Mouse (Mus musculus): Measurements from ENCODE around the gene Ets1. TPM values are rescaled to one million over a fixed set of nuclear protein-coding genes. Genes with fewer than 3 reads are reported as not detected.

The Ets1 gene
- polyA plus RNA-seq, 1 experiment from 2014 or later = 50.2 TPM

DNA sequence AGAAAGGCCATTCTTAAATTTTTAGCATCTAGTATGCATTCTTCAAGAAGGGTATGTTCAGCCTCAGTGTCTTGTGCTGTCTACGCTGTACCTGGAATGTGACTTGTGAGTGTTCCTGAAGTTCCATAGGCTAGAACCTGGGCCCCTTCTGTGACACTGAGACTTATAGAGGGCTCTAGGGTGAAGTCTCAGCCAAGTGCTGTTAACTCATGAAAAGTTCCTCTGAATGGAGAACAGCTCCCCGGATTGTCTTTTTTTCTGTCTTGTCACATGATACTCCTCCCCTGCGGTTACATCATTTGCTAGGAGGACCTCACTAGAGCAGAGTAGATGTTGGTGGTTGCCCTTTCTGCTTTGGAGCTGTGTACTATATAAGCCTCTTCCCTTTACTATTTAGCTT lies 40.5 kb downstream of the Ets1 start:
- H3K4me1 ChIP-seq = peaks cover 50% of the 10 kb centered on the region
- H3K36me3 ChIP-seq = no peaks in the 10 kb centered on the region
- peak overlapping the region; percentile 64; the same call in 1 of the 2 replicates for H3K27ac ChIP-seq
- no peaks in the 10 kb centered on the region for H3K9me3 ChIP-seq
- H3K4me3 ChIP-seq = no peak overlapping the region
- 6% methylated on average over 3 of the region's 3 CpGs for WGBS
- H3K27me3 ChIP-seq (ENCODE audit: insufficient read depth, poor library complexity, severe bottlenecking) = peaks cover 9% of the 10 kb centered on the region
- DNase-seq (ENCODE audit: low spot score) = no peak

- H3K9me3 ChIP-seq = no peaks in the 10 kb centered on the region
- H3K27ac ChIP-seq = no peak overlapping the region
- H3K4me1 ChIP-seq = peaks cover 39% of the 10 kb centered on the region
- WGBS = 78% methylated on average over 6 of the region's 6 CpGs
- peaks cover 9% of the 10 kb centered on the region for H3K27me3 ChIP-seq (ENCODE audit: insufficient read depth, poor library complexity, severe bottlenecking)
- no peaks in the 10 kb centered on the region for H3K36me3 ChIP-seq
- DNase-seq (ENCODE audit: low spot score) = no peak
- no peak overlapping the region for H3K4me3 ChIP-seq
These were observed 41.6 kb downstream of the Ets1 start for GRCm38 (mm10) chr9:32677646-32678045.

DNA sequence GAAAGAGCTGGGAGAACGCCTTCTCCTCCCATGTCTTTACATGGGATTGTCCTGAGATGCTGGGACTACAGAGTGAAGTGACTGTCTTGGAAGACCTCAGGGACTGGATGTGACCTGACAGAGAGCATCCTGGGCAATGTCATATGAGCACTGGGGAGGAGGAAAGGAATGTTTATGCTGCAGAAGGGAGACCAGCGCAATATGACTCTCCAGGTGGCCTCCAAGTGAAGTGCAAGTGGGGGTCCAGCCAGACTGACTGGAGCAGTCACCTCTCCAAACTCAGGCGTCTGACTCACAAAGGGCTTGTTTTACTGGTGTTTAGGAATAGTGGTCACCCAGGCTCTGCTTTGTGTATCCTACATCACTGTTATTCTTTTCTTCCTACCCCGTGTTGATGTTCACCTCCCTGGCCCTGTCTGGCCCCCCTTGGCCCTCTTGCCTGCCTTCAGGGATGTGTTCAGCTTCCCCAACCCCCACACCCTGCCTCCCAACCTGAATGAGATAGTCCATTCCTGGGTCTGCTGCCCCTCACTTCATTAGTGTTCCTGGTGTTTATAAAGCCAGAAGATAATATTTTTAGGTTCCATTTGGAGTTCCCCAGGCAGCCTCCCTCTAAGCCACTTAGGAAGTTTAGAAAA lies 42.2 kb downstream of the Ets1 start:
- H3K9me3 ChIP-seq = no peaks in the 10 kb centered on the region
- no peak overlapping the region for H3K4me3 ChIP-seq
- WGBS = 49% methylated on average over 4 of the region's 4 CpGs
- H3K4me1 ChIP-seq = peaks cover 33% of the 10 kb centered on the region
- peaks cover 9% of the 10 kb centered on the region for H3K27me3 ChIP-seq (ENCODE audit: insufficient read depth, poor library complexity, severe bottlenecking)
- no peak for DNase-seq (ENCODE audit: low spot score)
- no peak overlapping the region; the same call in 1 of the 2 replicates for H3K27ac ChIP-seq
- H3K36me3 ChIP-seq = no peaks in the 10 kb centered on the region

DNA sequence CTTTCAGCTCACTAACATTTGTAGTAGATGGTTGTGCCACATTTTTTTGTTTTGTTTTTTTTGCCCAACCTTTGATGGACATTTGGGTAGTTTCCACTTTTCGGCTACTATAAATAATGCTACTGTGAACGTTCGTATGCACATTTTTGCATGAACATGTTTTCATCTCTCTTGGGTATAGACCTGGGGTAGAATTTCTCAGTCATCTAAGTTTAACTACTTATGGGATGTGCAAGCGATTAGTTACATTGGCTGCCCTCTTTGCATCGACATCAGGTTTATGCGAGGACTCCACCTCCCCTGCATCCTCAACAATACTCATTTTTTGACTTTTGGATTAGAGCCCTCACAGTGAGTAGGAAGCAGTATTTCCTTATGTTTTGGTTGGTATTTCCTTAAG lies 43.5 kb downstream of the Ets1 start:
- Histone ChIP-seq H3K9me3 (no peaks in the 10 kb centered on the region), H3K36me3 (no peaks in the 10 kb centered on the region), H3K27ac (no peak overlapping the region), H3K4me1 (peaks cover 26% of the 10 kb centered on the region), H3K27me3 (ENCODE audit: insufficient read depth, poor library complexity, severe bottlenecking) (peaks cover 10% of the 10 kb centered on the region), H3K4me3 (no peak overlapping the region)
- no peak for DNase-seq (ENCODE audit: low spot score)
- 84% methylated on average over 6 of the region's 6 CpGs for WGBS

DNA sequence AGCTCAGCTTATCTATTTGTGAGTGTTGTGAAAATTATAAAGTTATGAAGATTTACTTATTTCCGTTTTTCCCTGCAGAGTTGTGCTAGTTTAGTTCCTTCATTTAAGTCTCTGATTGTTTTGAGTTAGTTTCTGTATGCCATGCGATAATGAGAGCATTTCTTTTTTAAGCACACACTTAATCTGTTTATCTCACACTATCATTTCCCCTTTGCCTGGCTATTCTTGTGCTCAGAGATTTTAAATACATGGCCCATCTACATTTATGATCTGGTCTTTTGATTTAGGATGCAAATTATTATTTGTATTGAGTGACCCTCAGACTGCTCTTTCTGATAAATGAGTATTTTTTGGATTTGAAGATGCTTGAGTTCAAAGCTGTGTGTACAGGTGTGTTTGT lies 44.2 kb downstream of the Ets1 start:
- DNase-seq (ENCODE audit: low spot score) = no peak
- 68% methylated on average over 2 of the region's 2 CpGs for WGBS
- H3K27ac ChIP-seq = no peak overlapping the region
- no peaks in the 10 kb centered on the region for H3K36me3 ChIP-seq
- no peak overlapping the region for H3K4me3 ChIP-seq
- peaks cover 21% of the 10 kb centered on the region for H3K4me1 ChIP-seq
- no peaks in the 10 kb centered on the region for H3K9me3 ChIP-seq
- peaks cover 15% of the 10 kb centered on the region for H3K27me3 ChIP-seq (ENCODE audit: insufficient read depth, poor library complexity, severe bottlenecking)

- Histone ChIP-seq H3K27ac (no peak overlapping the region), H3K36me3 (no peaks in the 10 kb centered on the region), H3K9me3 (no peaks in the 10 kb centered on the region), H3K27me3 (ENCODE audit: insufficient read depth, poor library complexity, severe bottlenecking) (peaks cover 54% of the 10 kb centered on the region), H3K4me3 (no peak overlapping the region), H3K4me1 (no peaks in the 10 kb centered on the region)
- WGBS = 42% methylated on average over 8 of the region's 8 CpGs
- DNase-seq (ENCODE audit: low spot score) = no peak
These were observed 50.0 kb downstream of the Ets1 start for GRCm38 (mm10) chr9:32685793-32686558.

- no peak for DNase-seq (ENCODE audit: low spot score)
- no peaks in the 10 kb centered on the region for H3K36me3 ChIP-seq
- no peaks in the 10 kb centered on the region for H3K9me3 ChIP-seq
- no peaks in the 10 kb centered on the region for H3K4me1 ChIP-seq
- H3K27ac ChIP-seq = no peak overlapping the region
- WGBS = 75% methylated on average over 2 of the region's 2 CpGs
- H3K4me3 ChIP-seq = no peak overlapping the region
- peaks cover 67% of the 10 kb centered on the region for H3K27me3 ChIP-seq (ENCODE audit: insufficient read depth, poor library complexity, severe bottlenecking)
These were observed 52.3 kb downstream of the Ets1 start for GRCm38 (mm10) chr9:32688351-32688750.

DNA sequence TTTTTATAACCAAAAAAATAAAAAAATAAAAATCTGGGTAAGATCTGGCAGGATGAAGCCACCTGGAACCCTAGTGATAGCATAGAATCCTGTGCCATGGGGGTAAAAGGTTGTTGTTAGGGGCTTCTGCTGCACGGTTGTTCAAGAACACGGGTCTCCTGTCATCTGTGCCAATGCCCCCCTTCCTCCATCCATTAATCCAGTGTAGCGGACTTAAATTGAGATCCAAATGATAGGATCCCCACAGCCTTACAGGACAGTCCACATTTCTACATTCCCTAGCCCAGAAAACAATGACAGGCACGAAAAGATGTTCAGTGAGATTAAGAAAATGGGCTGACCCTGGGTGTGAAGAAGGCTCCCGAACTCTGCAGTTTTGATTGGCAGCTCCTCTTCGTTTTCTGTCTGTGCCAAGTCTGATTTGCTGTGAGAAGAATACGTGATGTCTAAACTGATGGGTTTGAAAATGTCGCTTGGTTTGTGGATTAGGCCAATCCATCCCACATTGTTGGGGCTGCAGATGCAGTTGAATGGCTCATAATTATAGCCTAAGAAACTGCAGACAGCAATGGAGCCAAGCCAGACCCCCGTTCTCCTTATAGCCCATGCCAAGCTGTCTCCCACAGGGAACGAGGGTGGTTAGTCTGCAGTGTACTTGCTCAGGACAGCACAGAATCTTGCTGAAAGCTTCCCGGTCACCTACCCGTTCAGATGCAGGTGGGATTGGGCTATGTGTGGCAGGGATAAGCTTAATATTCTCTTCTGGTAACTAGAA lies 55.3 kb downstream of the Ets1 start:
- H3K27ac ChIP-seq = no peak overlapping the region
- peak; percentile 59 for DNase-seq (ENCODE audit: low spot score)
- H3K4me1 ChIP-seq = peaks cover 12% of the 10 kb centered on the region
- 77% methylated on average over 12 of the region's 12 CpGs for WGBS
- H3K9me3 ChIP-seq = no peaks in the 10 kb centered on the region
- H3K36me3 ChIP-seq = no peaks in the 10 kb centered on the region
- no peak overlapping the region for H3K4me3 ChIP-seq
- H3K27me3 ChIP-seq (ENCODE audit: insufficient read depth, poor library complexity, severe bottlenecking) = peaks cover 59% of the 10 kb centered on the region; the same call in 1 of the 2 replicates

DNA sequence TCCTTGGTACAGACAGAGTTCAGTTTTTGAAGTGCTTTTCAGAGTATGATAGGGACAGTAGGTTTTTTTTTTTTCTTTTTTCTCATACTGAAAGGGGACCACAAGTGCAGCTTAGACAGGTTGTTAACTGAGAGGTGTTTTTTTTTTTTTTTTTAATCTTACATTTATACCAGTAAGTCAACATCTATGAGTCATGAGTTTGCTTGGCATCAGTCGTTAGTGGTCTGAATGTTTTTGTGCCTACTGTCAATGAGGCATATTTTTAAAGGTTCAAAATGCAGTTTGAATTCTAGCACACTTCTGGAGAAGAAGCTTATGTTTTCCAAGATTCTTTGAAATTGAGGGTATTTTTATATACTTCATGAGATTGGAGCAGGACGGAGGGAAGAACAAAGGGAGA lies 56.9 kb downstream of the Ets1 start:
- Histone ChIP-seq H3K4me1 (peaks cover 23% of the 10 kb centered on the region), H3K36me3 (no peaks in the 10 kb centered on the region), H3K27me3 (ENCODE audit: insufficient read depth, poor library complexity, severe bottlenecking) (peaks cover 44% of the 10 kb centered on the region; the same call in 1 of the 2 replicates), H3K27ac (no peak overlapping the region), H3K9me3 (no peaks in the 10 kb centered on the region), H3K4me3 (no peak overlapping the region)
- DNase-seq (ENCODE audit: low spot score) = no peak
- WGBS = 78% methylated on average over 2 of the region's 2 CpGs

- H3K27me3 ChIP-seq (ENCODE audit: insufficient read depth, poor library complexity, severe bottlenecking) = peaks cover 42% of the 10 kb centered on the region; the same call in 1 of the 2 replicates
- WGBS = 66% methylated on average over 3 of the region's 3 CpGs
- no peaks in the 10 kb centered on the region for H3K36me3 ChIP-seq
- H3K27ac ChIP-seq = no peak overlapping the region
- no peaks in the 10 kb centered on the region for H3K9me3 ChIP-seq
- peaks cover 23% of the 10 kb centered on the region for H3K4me1 ChIP-seq
- H3K4me3 ChIP-seq = no peak overlapping the region
- DNase-seq (ENCODE audit: low spot score) = no peak
These were observed 57.4 kb downstream of the Ets1 start for GRCm38 (mm10) chr9:32693411-32693810.

- Histone ChIP-seq H3K27me3 (ENCODE audit: insufficient read depth, poor library complexity, severe bottlenecking) (peaks cover 38% of the 10 kb centered on the region; the same call in 1 of the 2 replicates), H3K4me1 (peaks cover 25% of the 10 kb centered on the region), H3K9me3 (no peaks in the 10 kb centered on the region), H3K36me3 (no peaks in the 10 kb centered on the region), H3K27ac (no peak overlapping the region), H3K4me3 (no peak overlapping the region)
- peak; percentile 47 for DNase-seq (ENCODE audit: low spot score)
- WGBS = 76% methylated on average over 12 of the region's 12 CpGs
These were observed 58.2 kb downstream of the Ets1 start for GRCm38 (mm10) chr9:32694111-32694824.

- DNase-seq (ENCODE audit: low spot score) = no peak
- WGBS = 43% methylated on average over 4 of the region's 4 CpGs
- Histone ChIP-seq H3K36me3 (no peaks in the 10 kb centered on the region), H3K9me3 (no peaks in the 10 kb centered on the region), H3K27me3 (ENCODE audit: insufficient read depth, poor library complexity, severe bottlenecking) (peaks cover 37% of the 10 kb centered on the region; the same call in 1 of the 2 replicates), H3K27ac (peak overlapping the region; percentile 90), H3K4me1 (peaks cover 30% of the 10 kb centered on the region), H3K4me3 (peak overlapping the region; percentile 74)
These were observed 59.0 kb downstream of the Ets1 start for GRCm38 (mm10) chr9:32694916-32695490.

Data from heart, embryonic 10.5 days (tissue).